Mouse (Mus musculus): ENCODE data around the gene Cwc22. TPM values are rescaled to one million over a fixed set of nuclear protein-coding genes. Genes with fewer than 3 reads are reported as not detected.

Gene Cwc22
- polyA plus RNA-seq, 1 experiment, result 8.5 TPM

GRCm38 (mm10) chr2:77989390-77989789, 43.2 kb upstream of the Cwc22 start:
- TF ChIP-seq FOSL1 (IDR thresholded peaks at IDR 0.05; ENCODE audit: insufficient read depth, low read length, poor library complexity, severe bottlenecking) (no peak), CEBPB (IDR thresholded peaks at IDR 0.05; ENCODE audit: low read depth) (no peak), MAX (IDR thresholded peaks at IDR 0.05) (no peak), MYOD1 (IDR thresholded peaks at IDR 0.05; ENCODE audit: control insufficient read depth, insufficient read length, low read depth) (no peak)
- Histone ChIP-seq H3K36me3 (ENCODE audit: control insufficient read depth, insufficient read depth) (no peaks in the 10 kb centered on the region), H3K4me3 (ENCODE audit: insufficient read depth, poor library complexity, severe bottlenecking) (no peak overlapping the region), H3ac (ENCODE audit: control insufficient read depth, insufficient read length, low read depth) (no peak overlapping the region), H3K79me3 (ENCODE audit: low read depth) (no peaks in the 10 kb centered on the region), H3K79me2 (ENCODE audit: control insufficient read depth, insufficient read depth) (no peaks in the 10 kb centered on the region), H3K27me3 (ENCODE audit: control insufficient read depth, insufficient read depth, insufficient read length) (no peaks in the 10 kb centered on the region)

GRCm38 (mm10) chr2:77985991-77986730, 40.0 kb upstream of the Cwc22 start:
- no peaks in the 10 kb centered on the region for H3K79me2 ChIP-seq (ENCODE audit: control insufficient read depth, insufficient read depth)
- H3K36me3 ChIP-seq (ENCODE audit: control insufficient read depth, insufficient read depth), result no peaks in the 10 kb centered on the region
- no peak overlapping the region for H3ac ChIP-seq (ENCODE audit: control insufficient read depth, insufficient read length, low read depth)
- no peak overlapping the region for H3K4me3 ChIP-seq (ENCODE audit: insufficient read depth, poor library complexity, severe bottlenecking)
- no peaks in the 10 kb centered on the region for H3K27me3 ChIP-seq (ENCODE audit: control insufficient read depth, insufficient read depth, insufficient read length)
- TF ChIP-seq FOSL1 (IDR thresholded peaks at IDR 0.05; ENCODE audit: insufficient read depth, low read length, poor library complexity, severe bottlenecking) (no peak), MAX (IDR thresholded peaks at IDR 0.05) (no peak), MYOG (IDR thresholded peaks at IDR 0.05; ENCODE audit: control insufficient read depth, extremely low read depth, insufficient read length) (no peak), CTCF (IDR thresholded peaks at IDR 0.05; ENCODE audit: control insufficient read depth, insufficient read depth, insufficient read length) (no peak), CEBPB (IDR thresholded peaks at IDR 0.05; ENCODE audit: low read depth) (no peak), USF1 (IDR thresholded peaks at IDR 0.05; ENCODE audit: low read depth) (no peak), MYOD1 (IDR thresholded peaks at IDR 0.05; ENCODE audit: control insufficient read depth, insufficient read length, low read depth) (no peak)
- no peaks in the 10 kb centered on the region for H3K79me3 ChIP-seq (ENCODE audit: low read depth)

GRCm38 (mm10) chr2:77984209-77984608, 38.0 kb upstream of the Cwc22 start:
- no peak overlapping the region for H3K4me3 ChIP-seq (ENCODE audit: insufficient read depth, poor library complexity, severe bottlenecking)
- H3K36me3 ChIP-seq (ENCODE audit: control insufficient read depth, insufficient read depth), result no peaks in the 10 kb centered on the region
- H3K79me2 ChIP-seq (ENCODE audit: control insufficient read depth, insufficient read depth), result no peaks in the 10 kb centered on the region
- H3ac ChIP-seq (ENCODE audit: control insufficient read depth, insufficient read length, low read depth), result no peak overlapping the region
- no peaks in the 10 kb centered on the region for H3K79me3 ChIP-seq (ENCODE audit: low read depth)
- H3K27me3 ChIP-seq (ENCODE audit: control insufficient read depth, insufficient read depth, insufficient read length), result no peaks in the 10 kb centered on the region
- TF ChIP-seq MYOD1 (IDR thresholded peaks at IDR 0.05; ENCODE audit: control insufficient read depth, insufficient read length, low read depth) (no peak), CEBPB (IDR thresholded peaks at IDR 0.05; ENCODE audit: low read depth) (no peak), FOSL1 (IDR thresholded peaks at IDR 0.05; ENCODE audit: insufficient read depth, low read length, poor library complexity, severe bottlenecking) (no peak), MAX (IDR thresholded peaks at IDR 0.05) (no peak)

GRCm38 (mm10) chr2:77981826-77982225, 35.7 kb upstream of the Cwc22 start:
- Histone ChIP-seq H3K36me3 (ENCODE audit: control insufficient read depth, insufficient read depth) (no peaks in the 10 kb centered on the region), H3K4me3 (ENCODE audit: insufficient read depth, poor library complexity, severe bottlenecking) (no peak overlapping the region), H3K79me2 (ENCODE audit: control insufficient read depth, insufficient read depth) (no peaks in the 10 kb centered on the region), H3ac (ENCODE audit: control insufficient read depth, insufficient read length, low read depth) (no peak overlapping the region), H3K27me3 (ENCODE audit: control insufficient read depth, insufficient read depth, insufficient read length) (no peaks in the 10 kb centered on the region), H3K79me3 (ENCODE audit: low read depth) (no peaks in the 10 kb centered on the region)
- no peak for TF ChIP-seq FOSL1 (IDR thresholded peaks at IDR 0.05; ENCODE audit: insufficient read depth, low read length, poor library complexity, severe bottlenecking)
- no peak for TF ChIP-seq MYOG (IDR thresholded peaks at IDR 0.05; ENCODE audit: control insufficient read depth, extremely low read depth, insufficient read length)
- no peak for TF ChIP-seq MAX (IDR thresholded peaks at IDR 0.05)
- no peak for TF ChIP-seq CEBPB (IDR thresholded peaks at IDR 0.05; ENCODE audit: low read depth)
- TF ChIP-seq MYOD1 (IDR thresholded peaks at IDR 0.05; ENCODE audit: control insufficient read depth, insufficient read length, low read depth), result no peak
- no peak for TF ChIP-seq CTCF (IDR thresholded peaks at IDR 0.05; ENCODE audit: control insufficient read depth, insufficient read depth, insufficient read length)
- no peak for TF ChIP-seq USF1 (IDR thresholded peaks at IDR 0.05; ENCODE audit: low read depth)

- Histone ChIP-seq H3K79me3 (ENCODE audit: low read depth) (no peaks in the 10 kb centered on the region), H3K79me2 (ENCODE audit: control insufficient read depth, insufficient read depth) (no peaks in the 10 kb centered on the region), H3ac (ENCODE audit: control insufficient read depth, insufficient read length, low read depth) (no peak overlapping the region), H3K27me3 (ENCODE audit: control insufficient read depth, insufficient read depth, insufficient read length) (no peaks in the 10 kb centered on the region), H3K36me3 (ENCODE audit: control insufficient read depth, insufficient read depth) (no peaks in the 10 kb centered on the region), H3K4me3 (ENCODE audit: insufficient read depth, poor library complexity, severe bottlenecking) (no peak overlapping the region)
- no peak for TF ChIP-seq USF1 (IDR thresholded peaks at IDR 0.05; ENCODE audit: low read depth)
- TF ChIP-seq FOSL1 (IDR thresholded peaks at IDR 0.05; ENCODE audit: insufficient read depth, low read length, poor library complexity, severe bottlenecking), result no peak
- TF ChIP-seq MAX (IDR thresholded peaks at IDR 0.05), result no peak
- TF ChIP-seq CEBPB (IDR thresholded peaks at IDR 0.05; ENCODE audit: low read depth), result no peak
- no peak for TF ChIP-seq CTCF (IDR thresholded peaks at IDR 0.05; ENCODE audit: control insufficient read depth, insufficient read depth, insufficient read length)
- no peak for TF ChIP-seq MYOD1 (IDR thresholded peaks at IDR 0.05; ENCODE audit: control insufficient read depth, insufficient read length, low read depth)
Observed at GRCm38 (mm10) chr2:77980696-77981095, 34.5 kb upstream of the Cwc22 start.

GRCm38 (mm10) chr2:77979519-77979918, 33.3 kb upstream of the Cwc22 start:
- H3K27me3 ChIP-seq (ENCODE audit: control insufficient read depth, insufficient read depth, insufficient read length), result no peaks in the 10 kb centered on the region
- H3K36me3 ChIP-seq (ENCODE audit: control insufficient read depth, insufficient read depth), result no peaks in the 10 kb centered on the region
- no peaks in the 10 kb centered on the region for H3K79me2 ChIP-seq (ENCODE audit: control insufficient read depth, insufficient read depth)
- no peaks in the 10 kb centered on the region for H3K79me3 ChIP-seq (ENCODE audit: low read depth)
- no peak overlapping the region for H3ac ChIP-seq (ENCODE audit: control insufficient read depth, insufficient read length, low read depth)
- TF ChIP-seq CEBPB (IDR thresholded peaks at IDR 0.05; ENCODE audit: low read depth), result no peak
- TF ChIP-seq MYOG (IDR thresholded peaks at IDR 0.05; ENCODE audit: control insufficient read depth, extremely low read depth, insufficient read length), result no peak
- no peak for TF ChIP-seq MYOD1 (IDR thresholded peaks at IDR 0.05; ENCODE audit: control insufficient read depth, insufficient read length, low read depth)
- H3K4me3 ChIP-seq (ENCODE audit: insufficient read depth, poor library complexity, severe bottlenecking), result no peak overlapping the region

Data from C2C12 (cell line).